Comparison of ENCODE assay signal across 34 mouse cellular contexts in genomic region chr1:107505898-107506562, GRCm38 (mm10). TPM values are rescaled to one million over a fixed set of nuclear protein-coding genes. Genes with fewer than 3 reads are reported as not detected.
DNase-seq lines count a peak whose midpoint lies in the region; ATAC-seq and TF ChIP-seq lines count a peak whose summit lies in the region.
"Had no signal": no experiment of that assay in that cellular context is flagged by ENCODE, and none has a peak within 500 bp of the region (broad histone marks: within the 10 kb centered on the region; RNA-seq: fewer than 3 reads in every experiment).

No protein-coding gene starts in this region.

- no peaks in the 10 kb centered on the region for H3K27me3 ChIP-seq in C2C12 (ENCODE audit: control insufficient read depth, insufficient read depth, insufficient read length)
- no peaks in the 10 kb centered on the region for H3K27me3 ChIP-seq in megakaryocyte, embryonic 14.5 days (replicated peaks)
- H3K27me3 ChIP-seq: embryonic facial prominence, embryonic 15.5 days; forebrain, embryonic 13.5 days; heart, embryonic 13.5 days; hindbrain, embryonic 15.5 days; limb, embryonic 13.5 days; liver, embryonic 12.5 days; neural tube, embryonic 13.5 days; stomach, embryonic 15.5 days had no signal

- ATAC-seq in common myeloid progenitor, adult 5-6 weeks (replicated peaks; ENCODE audit: low read depth, poor library complexity, severe bottlenecking), result peak; percentile 71
- ATAC-seq: forebrain, embryonic 13.5 days; inflammation-experienced regulatory T-cells, adult 6 months; liver, embryonic 12.5 days; lung, postnatal 0 days had no signal

- no peak for TF ChIP-seq CTCF in C2C12 (IDR thresholded peaks at IDR 0.05; ENCODE audit: control insufficient read depth, insufficient read depth, insufficient read length)

- H3K4me1 ChIP-seq in megakaryocyte, embryonic 14.5 days, result peaks cover 77% of the 10 kb centered on the region
- H3K4me1 ChIP-seq: embryonic facial prominence, embryonic 10.5 days; embryonic facial prominence, embryonic 15.5 days; forebrain, embryonic 13.5 days; heart, embryonic 13.5 days; hindbrain, embryonic 10.5 days; hindbrain, embryonic 15.5 days; limb, embryonic 13.5 days; liver, embryonic 12.5 days; neural tube, embryonic 13.5 days; stomach, embryonic 15.5 days had no signal

- no peaks in the 10 kb centered on the region for H3K79me2 ChIP-seq in C2C12 (ENCODE audit: control insufficient read depth, insufficient read depth)

- no peak overlapping the region for H3ac ChIP-seq in C2C12 (ENCODE audit: control insufficient read depth, insufficient read length, low read depth)

- H3K79me3 ChIP-seq in C2C12 (ENCODE audit: low read depth), result no peaks in the 10 kb centered on the region

- no peaks in the 10 kb centered on the region for H3K36me3 ChIP-seq in C2C12 (ENCODE audit: control insufficient read depth, insufficient read depth)
- no peaks in the 10 kb centered on the region for H3K36me3 ChIP-seq in megakaryocyte, embryonic 14.5 days (replicated peaks; ENCODE audit: low read length)
- H3K36me3 ChIP-seq: embryonic facial prominence, embryonic 10.5 days; embryonic facial prominence, embryonic 15.5 days; heart, embryonic 13.5 days; hindbrain, embryonic 10.5 days; hindbrain, embryonic 15.5 days; limb, embryonic 13.5 days; liver, embryonic 12.5 days; neural tube, embryonic 13.5 days; stomach, embryonic 15.5 days had no signal

- peak; percentile 83 for DNase-seq in 3T3-L1 (ENCODE audit: low read depth, low spot score)
- DNase-seq in ovary, postnatal 10 days (ENCODE audit: low spot score), result no peak
- no peak for DNase-seq in spleen, postnatal 36 days (ENCODE audit: low spot score in 2 of 2)
- no peak for DNase-seq in cerebellum, adult 9-10 months
- DNase-seq: adrenal gland, postnatal 14 days; cerebellum, adult 11 months; cerebellum, postnatal 10 days; gastrocnemius, postnatal 25 days; heart, adult 2 months; heart, postnatal 10 days; kidney, adult 18-20 months; kidney, postnatal 36 days; lung, adult 18-20 months; thymus, postnatal 14 days had no signal

- no peaks in the 10 kb centered on the region for H3K9me3 ChIP-seq in megakaryocyte, embryonic 14.5 days
- H3K9me3 ChIP-seq: embryonic facial prominence, embryonic 10.5 days; embryonic facial prominence, embryonic 15.5 days; forebrain, embryonic 13.5 days; heart, embryonic 13.5 days; hindbrain, embryonic 10.5 days; hindbrain, embryonic 15.5 days; limb, embryonic 13.5 days; liver, embryonic 12.5 days; neural tube, embryonic 13.5 days; stomach, embryonic 15.5 days had no signal

- no peak overlapping the region for H3K4me3 ChIP-seq in C2C12 (ENCODE audit: insufficient read depth, poor library complexity, severe bottlenecking)
- peak overlapping the region; percentile 39 for H3K4me3 ChIP-seq in megakaryocyte, embryonic 14.5 days (replicated peaks)
- H3K4me3 ChIP-seq: embryonic facial prominence, embryonic 10.5 days; embryonic facial prominence, embryonic 15.5 days; forebrain, embryonic 13.5 days; heart, adult 2 months; heart, embryonic 13.5 days; hindbrain, embryonic 10.5 days; hindbrain, embryonic 15.5 days; layer of hippocampus, adult 2 months; left cerebral cortex, adult 2 months; limb, embryonic 13.5 days; liver, embryonic 12.5 days; neural tube, embryonic 13.5 days; stomach, embryonic 15.5 days had no signal

TF ChIP-seq in C2C12, 6 proteins besides CTCF, POLR2A, EP300 and RAD21:
- TF ChIP-seq USF1 (IDR thresholded peaks at IDR 0.05; ENCODE audit: low read depth), result no peak
- no peak for TF ChIP-seq CEBPB (IDR thresholded peaks at IDR 0.05; ENCODE audit: low read depth)
- no peak for TF ChIP-seq MAX (IDR thresholded peaks at IDR 0.05)
- peak; percentile 58 for TF ChIP-seq FOSL1 (IDR thresholded peaks at IDR 0.05; ENCODE audit: insufficient read depth, low read length, poor library complexity, severe bottlenecking)
- TF ChIP-seq MYOD1 (IDR thresholded peaks at IDR 0.05; ENCODE audit: control insufficient read depth, insufficient read length, low read depth), result peak; percentile 30
TF ChIP-seq in C2C12: peak in this region for 2.

RNA-seq across cellular contexts. Expression of gene Serpinb2, which starts 5.2 kb away (rescaled TPM):
- polyA plus RNA-seq in C2C12 (2012; fragmentation: generic; extraction: Trizol), result 12.6 TPM
- total RNA-seq in common myeloid progenitor, adult 5-6 weeks (2017), result not detected in 2 replicates
- polyA plus RNA-seq in megakaryocyte, embryonic 14.5 days (2012; ENCODE audit: insufficient read depth, low replicate concordance), result 45.8 and 210 TPM in 2 replicates
- total RNA-seq: gastrocnemius, adult 18-20 months; gastrocnemius, postnatal 25 days; layer of hippocampus, adult 2 months; layer of hippocampus, postnatal 14 days; left cerebral cortex, adult 2 months had no signal
- polyA plus RNA-seq: cortical plate, adult 2 months; heart, embryonic 13.5 days; hindbrain, embryonic 15.5 days; inflammation-experienced regulatory T-cells, adult 6 months had no signal
